Mouse (Mus musculus): Measurements from ENCODE around the gene Taf12.

The Taf12 gene

GRCm38 (mm10) chr4:132315711-132316110 lies 41.5 kb downstream of the Taf12 start:
- DNase-seq: no peak

GRCm38 (mm10) chr4:132326481-132326880 lies 52.3 kb downstream of the Taf12 start:
- no peak for DNase-seq

GRCm38 (mm10) chr4:132328391-132328982 lies 54.3 kb downstream of the Taf12 start:
- DNase-seq: no peak

GRCm38 (mm10) chr4:132329115-132329834 lies 55.1 kb downstream of the Taf12 start, which contains the start of gene Trnau1ap:
Gene Trnau1ap (minus strand): TSS chr4:132329538.
- peak; percentile 94 to 96 for DNase-seq

- DNase-seq: no peak
These were observed 55.7 kb downstream of the Taf12 start for GRCm38 (mm10) chr4:132329835-132330354.

GRCm38 (mm10) chr4:132331960-132332359 lies 57.8 kb downstream of the Taf12 start:
- no peak for DNase-seq

- DNase-seq: no peak
These were observed 58.7 kb downstream of the Taf12 start for GRCm38 (mm10) chr4:132332880-132333279.

GRCm38 (mm10) chr4:132338943-132339342 lies 64.8 kb downstream of the Taf12 start:
- DNase-seq: peak; percentile 87 to 90

- DNase-seq: no peak
These were observed 67.3 kb downstream of the Taf12 start for GRCm38 (mm10) chr4:132341451-132341850.

- DNase-seq: no peak
These were observed 70.4 kb downstream of the Taf12 start for GRCm38 (mm10) chr4:132344403-132345134.

All from cerebellum, postnatal 10 days (tissue).